Mouse (Mus musculus) forebrain, embryonic 11.5 days (tissue): Measurements from ENCODE around the gene Tgif2. TPM values are rescaled to one million over a fixed set of nuclear protein-coding genes. Genes with fewer than 3 reads are reported as not detected.
"Not testable (repeated sequence)": the region's sequence is repeated elsewhere in the genome, so short reads cannot be mapped to it uniquely, and the experiment has no call there.

Source experiments
- ATAC-seq: fragments of 200-750 bp; cut with Nextera tagmentation; replicated peaks from 2 replicates; pipeline ENCODE4 v1.8.0; 2017; ENCODE audit warnings: moderate TSS enrichment; ENCODE audit not compliant: low FRiP score
- DNase-seq: peaks from one replicate; pipeline ENCODE4 v3.0.0-alpha.2; 2017; ENCODE audit warnings: low spot score
- H3K27ac ChIP-seq: fragments of 300-500 bp; sonication (generic); 2 replicates; pipeline ENCODE4 v1.5.1; 2014; ENCODE audit warnings: low read depth, low read length
- H3K27me3 ChIP-seq: fragments of 300-500 bp; sonication (generic); 2 replicates; pipeline ENCODE4 v1.6.1; 2014; ENCODE audit warnings: mild to moderate bottlenecking, low read length, mixed read lengths; ENCODE audit not compliant: control insufficient read depth, insufficient read depth
- H3K36me3 ChIP-seq: fragments of 300-500 bp; sonication (generic); 2 replicates; pipeline ENCODE4 v1.6.1; 2014; ENCODE audit warnings: mild to moderate bottlenecking, low read length, moderate library complexity, mixed read lengths; ENCODE audit not compliant: control insufficient read depth, insufficient read depth
- H3K4me1 ChIP-seq: fragments of 300-500 bp; sonication (generic); replicated peaks from 2 replicates; pipeline ENCODE4 v1.6.1; 2014; ENCODE audit warnings: low read length, mixed read lengths; ENCODE audit not compliant: control insufficient read depth, insufficient read depth
- H3K4me2 ChIP-seq: fragments of 300-500 bp; sonication (generic); 2 replicates; pipeline ENCODE4 v1.6.1; 2014; ENCODE audit warnings: low read depth, mild to moderate bottlenecking, low read length, moderate library complexity, mixed read lengths; ENCODE audit not compliant: severe bottlenecking
- H3K4me3 ChIP-seq: fragments of 300-500 bp; sonication (generic); 2 replicates; pipeline ENCODE4 v1.5.1; 2014; ENCODE audit warnings: low read depth, low read length
- H3K9ac ChIP-seq: fragments of 300-500 bp; sonication (generic); 2 replicates; pipeline ENCODE4 v1.6.1; 2014; ENCODE audit warnings: low read length
- H3K9me3 ChIP-seq: fragments of 300-500 bp; sonication (generic); 2 replicates; pipeline ENCODE4 v1.6.1; 2016; ENCODE audit warnings: low read length, mixed read lengths; ENCODE audit not compliant: control insufficient read depth
- WGBS: fragments of 180-500 bp; shearing (Covaris S2); extraction: QIAGEN DNeasy Blood & Tissue Kit; methylation state at CpG from one replicate; pipeline ENCODE4 v1.1.7; 2014; 5-methylcytosine and 5-hydroxymethylcytosine counted together
- polyA plus RNA-seq: library from polyadenylated mRNA; unstranded; fragments of >200 nt; fragmentation: Nextera tagmentation; extraction: Ambion mirVana; gene quantifications from 2 replicates; pipeline ENCODE4 v1.2.1, GENCODE M21; 2014

Tgif2 gene
- polyA plus RNA-seq, 1 experiment from 2014 or later, result 109 TPM

DNA sequence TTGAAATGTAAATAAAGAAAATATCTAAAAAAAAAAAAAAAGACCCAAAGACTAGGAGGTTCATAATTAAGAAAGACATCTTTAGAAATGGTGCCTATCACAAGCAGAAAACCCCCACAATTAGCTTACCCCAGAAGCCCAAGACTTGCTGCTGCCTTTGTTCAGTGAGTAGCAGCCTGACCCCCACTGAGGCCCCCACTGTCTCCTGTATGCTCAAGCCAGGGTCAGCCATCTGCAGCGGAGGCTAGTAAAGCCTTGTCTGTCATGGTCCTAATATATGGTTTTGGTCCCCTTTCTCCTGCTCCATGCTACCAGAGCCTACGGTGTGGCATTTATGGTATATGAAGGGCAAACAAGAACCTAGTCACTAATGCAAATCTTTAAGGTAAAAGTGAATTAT is 61.5 kb downstream of the Tgif2 start:
- Histone ChIP-seq H3K9ac (no peak overlapping the region), H3K27ac (no peak overlapping the region), H3K4me3 (no peak overlapping the region), H3K9me3 (no peaks in the 10 kb centered on the region), H3K36me3 (no peaks in the 10 kb centered on the region), H3K4me2 (no peak overlapping the region), H3K4me1 (no peaks in the 10 kb centered on the region), H3K27me3 (no peaks in the 10 kb centered on the region)
- DNase-seq, result no peak
- ATAC-seq, result no peak
- WGBS, result 91% methylated on average over 2 of the region's 2 CpGs

DNA sequence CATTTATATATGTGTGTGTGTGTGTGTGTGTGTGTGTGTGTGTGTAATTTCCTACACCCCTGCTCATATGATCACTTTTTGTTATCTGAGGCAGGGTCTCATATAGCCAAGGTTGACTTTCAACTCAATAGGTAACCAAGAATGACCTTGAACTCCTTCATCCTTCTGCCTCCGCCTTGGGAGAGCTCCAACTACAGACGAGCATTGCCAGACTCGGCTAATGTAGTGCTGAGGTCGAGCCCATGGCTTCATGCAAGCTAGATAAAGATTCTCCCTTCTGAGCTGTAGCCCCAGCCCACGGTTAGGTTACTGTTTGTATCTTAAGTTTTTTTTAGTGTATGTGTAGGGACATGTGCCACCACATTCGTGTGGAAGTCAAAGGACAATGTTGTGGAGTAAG is 62.1 kb downstream of the Tgif2 start:
- Histone ChIP-seq H3K9me3 (no peaks in the 10 kb centered on the region), H3K27me3 (no peaks in the 10 kb centered on the region), H3K9ac (no peak overlapping the region), H3K4me2 (no peak overlapping the region), H3K27ac (no peak overlapping the region), H3K36me3 (no peaks in the 10 kb centered on the region), H3K4me3 (no peak overlapping the region), H3K4me1 (no peaks in the 10 kb centered on the region)
- WGBS, result 85% methylated on average over 6 of the region's 6 CpGs
- DNase-seq (no peak), ATAC-seq (no peak)

GRCm38 (mm10) chr2:156902411-156902810 is 62.6 kb downstream of the Tgif2 start:
- not testable (repeated sequence) for H3K4me1 ChIP-seq, H3K27ac ChIP-seq, H3K4me2 ChIP-seq, H3K9ac ChIP-seq, H3K27me3 ChIP-seq, ATAC-seq, H3K4me3 ChIP-seq, H3K36me3 ChIP-seq, DNase-seq, H3K9me3 ChIP-seq
- WGBS, result 81% methylated on average over 4 of the region's 4 CpGs

DNA sequence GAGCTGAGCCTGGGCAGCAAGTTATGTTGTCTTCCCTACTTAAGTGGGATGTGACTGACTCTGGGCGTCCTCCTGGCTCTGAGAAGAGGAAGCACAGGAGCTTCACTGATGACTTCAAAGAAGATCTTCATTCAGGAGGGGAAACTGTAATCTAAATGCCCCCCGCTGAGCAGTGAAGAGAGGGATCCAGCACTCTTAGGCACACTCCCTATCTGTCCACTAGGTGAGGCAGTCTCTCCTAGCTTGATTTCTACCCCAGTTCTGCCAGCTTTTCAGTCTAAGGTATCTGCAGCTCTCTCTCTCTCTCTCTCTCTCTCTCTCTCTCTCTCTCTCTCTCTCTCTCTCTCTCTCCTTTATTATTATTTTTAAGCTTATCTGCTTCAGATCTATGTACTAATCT is 63.6 kb downstream of the Tgif2 start:
- no peaks in the 10 kb centered on the region for H3K9me3 ChIP-seq
- H3K27me3 ChIP-seq, result no peaks in the 10 kb centered on the region
- DNase-seq, result no peak
- no peak for ATAC-seq
- no peak overlapping the region for H3K27ac ChIP-seq
- no peak overlapping the region for H3K4me3 ChIP-seq
- 26% methylated on average over 2 of the region's 2 CpGs for WGBS
- H3K4me2 ChIP-seq, result no peak overlapping the region
- no peaks in the 10 kb centered on the region for H3K36me3 ChIP-seq
- H3K4me1 ChIP-seq, result no peaks in the 10 kb centered on the region
- H3K9ac ChIP-seq, result no peak overlapping the region

Other genes with a start within 250 kb of the Tgif2 start
- 140 and 163 TPM in 2 replicates for gene Dlgap4, start 226.3 kb upstream of the Tgif2 start, polyA plus RNA-seq
- gene Myl9, start 64.6 kb upstream of the Tgif2 start, polyA plus RNA-seq, result 105 and 121 TPM in 2 replicates
- 9.9 and 10.0 TPM in 2 replicates for gene 4930518I15Rik, start 17.9 kb downstream of the Tgif2 start, polyA plus RNA-seq
- gene Rab5if, start 23.1 kb downstream of the Tgif2 start, polyA plus RNA-seq, result 186 and 189 TPM in 2 replicates
- gene Sla2, start 47.2 kb downstream of the Tgif2 start, polyA plus RNA-seq, result 0.73 and 0.83 TPM in 2 replicates
- 51.1 and 51.5 TPM in 2 replicates for gene Ndrg3, start 152.0 kb downstream of the Tgif2 start, polyA plus RNA-seq
- gene Dsn1, start 167.1 kb downstream of the Tgif2 start, polyA plus RNA-seq, result 59.1 and 64.4 TPM in 2 replicates
- 8.1 and 8.2 TPM in 2 replicates for gene Soga1, start 239.2 kb downstream of the Tgif2 start, polyA plus RNA-seq
- not detected in 2 replicates for gene Tldc2, start 247.0 kb downstream of the Tgif2 start, polyA plus RNA-seq